13 mouse cellular contexts compared by ENCODE assay signal in genomic region chr14:24262915-24263314, GRCm38 (mm10). TPM values are rescaled to one million over a fixed set of nuclear protein-coding genes. Genes with fewer than 3 reads are reported as not detected.
DNase-seq lines count a peak whose midpoint lies in the region; ATAC-seq and TF ChIP-seq lines count a peak whose summit lies in the region.
"Had no signal": no experiment of that assay in that cellular context is flagged by ENCODE, and none has a peak within 500 bp of the region (broad histone marks: within the 10 kb centered on the region; RNA-seq: fewer than 3 reads in every experiment).

No protein-coding gene starts in this region.

- H3K4me1 ChIP-seq in kidney, embryonic 14.5 days (ENCODE audit: control insufficient read depth, insufficient read depth, low read length) = peaks cover 8% of the 10 kb centered on the region; the same call in 1 of the 2 replicates
- H3K4me1 ChIP-seq in kidney, adult 2 months (ENCODE audit: control insufficient read depth, insufficient read depth, low read length) = no peaks in the 10 kb centered on the region
- H3K4me1 ChIP-seq in embryonic facial prominence, embryonic 15.5 days = peaks cover 15% of the 10 kb centered on the region
- no peaks in the 10 kb centered on the region for H3K4me1 ChIP-seq in thymus, adult 2 months (replicated peaks; ENCODE audit: control insufficient read depth, insufficient read depth, low read length)
- peaks cover 6% of the 10 kb centered on the region for H3K4me1 ChIP-seq in heart, embryonic 12.5 days (replicated peaks)

- H3K9ac ChIP-seq in kidney, embryonic 14.5 days (ENCODE audit: low read depth, low read length) = no peak overlapping the region
- no peak overlapping the region for H3K9ac ChIP-seq in embryonic facial prominence, embryonic 15.5 days
- no peak overlapping the region for H3K9ac ChIP-seq in heart, embryonic 12.5 days

- no peak overlapping the region for H3K27ac ChIP-seq in kidney, embryonic 14.5 days (ENCODE audit: low read depth, low read length)
- no peak overlapping the region for H3K27ac ChIP-seq in kidney, adult 2 months (ENCODE audit: insufficient read depth, low read depth, low read length)
- peak overlapping the region; percentile 63 for H3K27ac ChIP-seq in embryonic facial prominence, embryonic 15.5 days (replicated peaks)
- no peak overlapping the region for H3K27ac ChIP-seq in thymus, adult 2 months (ENCODE audit: control insufficient read depth, insufficient read depth, low read length)
- no peak overlapping the region for H3K27ac ChIP-seq in heart, embryonic 12.5 days (ENCODE audit: poor library complexity, severe bottlenecking)
- H3K27ac ChIP-seq: kidney, postnatal 0 days had no signal

- TF ChIP-seq POLR2A in kidney, adult 2 months (IDR thresholded peaks at IDR 0.05; ENCODE audit: low read depth, low read length) = no peak
- TF ChIP-seq POLR2A in thymus, adult 2 months (IDR thresholded peaks at IDR 0.05; ENCODE audit: control insufficient read depth, extremely low read depth, insufficient read depth, low read length, poor library complexity) = no peak

- H3K4me3 ChIP-seq in kidney, embryonic 14.5 days (ENCODE audit: low read length) = no peak overlapping the region
- no peak overlapping the region for H3K4me3 ChIP-seq in kidney, adult 2 months (ENCODE audit: insufficient read depth, low read depth, low read length)
- no peak overlapping the region for H3K4me3 ChIP-seq in embryonic facial prominence, embryonic 15.5 days (replicated peaks)
- H3K4me3 ChIP-seq in thymus, adult 2 months (ENCODE audit: control insufficient read depth, insufficient read depth, low read length) = no peak overlapping the region
- H3K4me3 ChIP-seq in heart, embryonic 12.5 days = no peak overlapping the region
- H3K4me3 ChIP-seq: erythroblast, embryonic 14.5 days had no signal

- no peak overlapping the region for H3K4me2 ChIP-seq in kidney, embryonic 14.5 days (replicated peaks; ENCODE audit: low read depth, low read length)
- no peak overlapping the region for H3K4me2 ChIP-seq in embryonic facial prominence, embryonic 15.5 days (replicated peaks)
- H3K4me2 ChIP-seq in heart, embryonic 12.5 days = no peak overlapping the region

- H3K36me3 ChIP-seq in kidney, embryonic 14.5 days (ENCODE audit: control insufficient read depth, insufficient read depth, low read length) = no peaks in the 10 kb centered on the region
- H3K36me3 ChIP-seq in kidney, adult 2 months (ENCODE audit: control insufficient read depth, insufficient read depth, low read length) = no peaks in the 10 kb centered on the region
- no peaks in the 10 kb centered on the region for H3K36me3 ChIP-seq in embryonic facial prominence, embryonic 15.5 days
- H3K36me3 ChIP-seq in thymus, adult 2 months (ENCODE audit: control insufficient read depth, insufficient read depth, low read length) = no peaks in the 10 kb centered on the region
- no peaks in the 10 kb centered on the region for H3K36me3 ChIP-seq in heart, embryonic 12.5 days

- DNase-seq in kidney, adult 2 months = no peak
- peak; percentile 22 to 45 for DNase-seq in layer of hippocampus, adult 8-10 months (ENCODE audit: low spot score in 2 of 2)
- peak; percentile 68 for DNase-seq in neural tube, embryonic 10.5 days (ENCODE audit: extremely low spot score, low spot score)
- no peak for DNase-seq in urinary bladder, postnatal 4 days (ENCODE audit: low spot score in 2 of 2)
- DNase-seq in thymus, adult 2 months = no peak

- no peaks in the 10 kb centered on the region for H3K27me3 ChIP-seq in kidney, embryonic 14.5 days (ENCODE audit: control insufficient read depth, insufficient read depth, low read length)
- no peaks in the 10 kb centered on the region for H3K27me3 ChIP-seq in kidney, adult 2 months (replicated peaks; ENCODE audit: control insufficient read depth, insufficient read depth, low read length)
- H3K27me3 ChIP-seq in embryonic facial prominence, embryonic 15.5 days = no peaks in the 10 kb centered on the region
- H3K27me3 ChIP-seq in thymus, adult 2 months (ENCODE audit: control insufficient read depth, insufficient read depth, low read length) = no peaks in the 10 kb centered on the region
- no peaks in the 10 kb centered on the region for H3K27me3 ChIP-seq in heart, embryonic 12.5 days (replicated peaks)

- TF ChIP-seq CTCF in kidney, adult 2 months (conservative IDR thresholded peaks at IDR 0.05; ENCODE audit: insufficient read depth, insufficient read length, low read depth, low read length) = no peak
- no peak for TF ChIP-seq CTCF in thymus, adult 2 months (IDR thresholded peaks at IDR 0.05; ENCODE audit: borderline replicate concordance, control insufficient read depth, extremely low read depth, insufficient read depth, low read length, poor library complexity)

- H3K9me3 ChIP-seq in kidney, embryonic 14.5 days (ENCODE audit: control insufficient read depth, low read length) = no peaks in the 10 kb centered on the region
- H3K9me3 ChIP-seq in embryonic facial prominence, embryonic 15.5 days (replicated peaks) = no peaks in the 10 kb centered on the region
- no peaks in the 10 kb centered on the region for H3K9me3 ChIP-seq in heart, embryonic 12.5 days (replicated peaks)

- ATAC-seq in kidney, embryonic 14.5 days (ENCODE audit: low FRiP score, low TSS enrichment) = peak; percentile 73
- ATAC-seq in embryonic facial prominence, embryonic 15.5 days (ENCODE audit: insufficient number of reproducible peaks, low FRiP score, low TSS enrichment, low read depth) = peak; percentile 74
- ATAC-seq in heart, embryonic 12.5 days (ENCODE audit: insufficient number of reproducible peaks, low FRiP score) = no peak

- 50% methylated on average over 2 of the region's 2 CpGs for WGBS in kidney, embryonic 14.5 days
- WGBS in kidney, adult 2 months = 74% methylated on average over 2 of the region's 2 CpGs
- 35% methylated on average over 2 of the region's 2 CpGs for WGBS in embryonic facial prominence, embryonic 15.5 days
- WGBS in thymus, adult 2 months = 78% methylated on average over 2 of the region's 2 CpGs
- WGBS in heart, embryonic 12.5 days = 58% methylated on average over 2 of the region's 2 CpGs

RNA-seq across cellular contexts. Expression of gene Dlg5, which starts 17.2 kb away (rescaled TPM):
- 24.7 and 26.9 TPM in 2 replicates for polyA plus RNA-seq in kidney, embryonic 14.5 days (2014; fragmentation: Nextera tagmentation; extraction: Ambion mirVana)
- polyA plus RNA-seq in kidney, adult 2 months (2012; rRNA removed) = 31.0 and 37.3 TPM in 2 replicates
- 20.3 and 22.1 TPM in 2 replicates for polyA plus RNA-seq in embryonic facial prominence, embryonic 15.5 days (2015; fragmentation: Nextera tagmentation; extraction: Ambion mirVana)
- 10 to 100 TPM; 52.5 to 67.9 (median 57.9) TPM for total RNA-seq in layer of hippocampus, adult 8-10 months (2022)
- polyA plus RNA-seq in thymus, adult 2 months (2012; rRNA removed) = 7.5 and 8.7 TPM in 2 replicates
- 13.6 and 16.2 TPM in 2 replicates for polyA plus RNA-seq in heart, embryonic 12.5 days (2016; fragmentation: Nextera tagmentation; extraction: Ambion mirVana)

RNA-seq across cellular contexts. Expression of gene E330034G19Rik, which starts 30.1 kb away (rescaled TPM):
- polyA plus RNA-seq in kidney, embryonic 14.5 days (2014; fragmentation: Nextera tagmentation; extraction: Ambion mirVana) = not detected in 2 replicates
- not detected in 2 replicates for polyA plus RNA-seq in kidney, adult 2 months (2012; rRNA removed)
- 0.12 and 0.20 TPM in 2 replicates for polyA plus RNA-seq in embryonic facial prominence, embryonic 15.5 days (2015; fragmentation: Nextera tagmentation; extraction: Ambion mirVana)
- not detected for total RNA-seq in layer of hippocampus, adult 8-10 months (2022)
- not detected in 2 replicates for polyA plus RNA-seq in thymus, adult 2 months (2012; rRNA removed)
- 0.14 TPM in 1 of 2 replicates, not detected in the other for polyA plus RNA-seq in heart, embryonic 12.5 days (2016; fragmentation: Nextera tagmentation; extraction: Ambion mirVana)
- total RNA-seq: megakaryocyte, adult 5-6 weeks had no signal
- polyA plus RNA-seq: C2C12; erythroblast, embryonic 14.5 days; kidney, postnatal 0 days; stomach, embryonic 14.5 days had no signal

Comparison
In these comparisons a context has a peak if more than half of its experiments do, and no peak if none do; other contexts are left out.
1. DNase-seq: peak in layer of hippocampus, adult 8-10 months (2 of 2) and neural tube, embryonic 10.5 days (single experiment); none in kidney, adult 2 months (single experiment), urinary bladder, postnatal 4 days (0 of 2) and thymus, adult 2 months (single experiment).